Mouse (Mus musculus) heart, embryonic 14.5 days (tissue): ENCODE data around the gene Gm40460. TPM values are rescaled to one million over a fixed set of nuclear protein-coding genes. Genes with fewer than 3 reads are reported as not detected.
"Not testable (repeated sequence)": the region's sequence is repeated elsewhere in the genome, so short reads cannot be mapped to it uniquely, and the experiment has no call there.

Experiments
- ATAC-seq: fragments of 200-750 bp; cut with Nextera tagmentation; 2 replicates; pipeline ENCODE4 v1.8.0; 2017; ENCODE audit warnings: low read depth, moderate TSS enrichment; ENCODE audit not compliant: insufficient number of reproducible peaks, insufficient read depth, low FRiP score
- H3K27ac ChIP-seq, 2 experiments: fragments of 200-500 bp in 1 of 2; fragments of 300-500 bp in 1 of 2; sonication (generic) in 1 of 2; replicated peaks in 1 of 2; 2 replicates each; pipeline ENCODE4 v1.5.1; 2012 to 2014; ENCODE audit warnings: low read depth in 2 of 2, low read length in 2 of 2, control low read depth in 1 of 2, mild to moderate bottlenecking in 1 of 2, mixed read lengths in 1 of 2; ENCODE audit not compliant: control insufficient read depth in 1 of 2, insufficient read depth in 1 of 2
- H3K27me3 ChIP-seq: fragments of 300-500 bp; sonication (generic); 2 replicates; pipeline ENCODE4 v1.6.1; 2014; ENCODE audit warnings: mild to moderate bottlenecking, low read length, control low read depth; ENCODE audit not compliant: control insufficient read depth, insufficient read depth
- H3K36me3 ChIP-seq: fragments of 300-500 bp; sonication (generic); 2 replicates; pipeline ENCODE4 v1.6.1; 2014; ENCODE audit warnings: mild to moderate bottlenecking, control low read depth, low read length, mixed read lengths; ENCODE audit not compliant: control insufficient read depth, insufficient read depth
- H3K4me1 ChIP-seq, 2 experiments: fragments of 200-500 bp in 1 of 2; fragments of 300-500 bp in 1 of 2; sonication (generic) in 1 of 2; 2 replicates each; pipeline ENCODE4 v1.6.1; 2012 to 2014; ENCODE audit warnings: low read length in 2 of 2, control low read depth in 1 of 2, mixed read lengths in 1 of 2; ENCODE audit not compliant: control insufficient read depth in 2 of 2, insufficient read depth in 2 of 2
- H3K4me2 ChIP-seq: fragments of 300-500 bp; sonication (generic); 2 replicates; pipeline ENCODE4 v1.6.1; 2014; ENCODE audit warnings: mild to moderate bottlenecking, low read length
- H3K4me3 ChIP-seq, 2 experiments: fragments of 200-500 bp in 1 of 2; fragments of 300-500 bp in 1 of 2; sonication (generic) in 1 of 2; 2 replicates each; pipeline ENCODE4 v1.5.1; 2012 to 2014; ENCODE audit warnings: low read length in 2 of 2, mild to moderate bottlenecking in 2 of 2, control low read depth in 1 of 2, low read depth in 1 of 2, moderate library complexity in 1 of 2; ENCODE audit not compliant: control insufficient read depth in 1 of 2, insufficient read depth in 1 of 2
- H3K9ac ChIP-seq: fragments of 300-500 bp; sonication (generic); 2 replicates; pipeline ENCODE4 v1.6.1; 2014; ENCODE audit warnings: mild to moderate bottlenecking, low read length
- H3K9me3 ChIP-seq: fragments of 300-500 bp; sonication (generic); 2 replicates; pipeline ENCODE4 v1.6.1; 2016; ENCODE audit warnings: low read length, control low read depth; ENCODE audit not compliant: control insufficient read depth
- WGBS: fragments of 180-500 bp; shearing (Covaris S2); extraction: QIAGEN DNeasy Blood & Tissue Kit; methylation state at CpG from one replicate; pipeline ENCODE4 v1.1.7; 2014; 5-methylcytosine and 5-hydroxymethylcytosine counted together
- polyA plus RNA-seq: library from polyadenylated mRNA; unstranded; fragments of >200 nt; fragmentation: Nextera tagmentation; extraction: Ambion mirVana; gene quantifications from 2 replicates; pipeline ENCODE4 v1.2.1, GENCODE M21; 2014

The Gm40460 gene
- polyA plus RNA-seq, 1 experiment from 2014 or later = not detected

DNA sequence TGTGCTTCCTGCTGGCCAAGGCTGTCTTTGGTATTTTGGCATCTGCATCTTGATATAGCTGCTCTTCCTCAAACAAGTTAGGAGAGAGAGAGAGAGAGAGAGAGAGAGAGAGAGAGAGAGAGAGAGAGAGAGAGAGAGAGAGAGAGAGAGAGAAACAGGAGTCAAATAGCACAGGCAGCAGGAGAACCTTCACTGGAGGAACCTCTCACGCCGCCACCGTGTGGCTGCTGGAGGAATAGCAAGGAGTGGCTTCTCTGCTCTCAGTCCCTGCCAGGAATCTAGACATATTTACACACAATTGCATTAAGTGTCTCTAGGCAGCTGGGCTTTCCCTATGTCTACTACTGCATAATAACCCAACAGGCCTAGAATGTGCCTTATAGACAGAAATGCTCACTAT is 37.3 kb upstream of the Gm40460 start:
- not testable (repeated sequence) for H3K36me3 ChIP-seq, H3K9ac ChIP-seq, H3K27me3 ChIP-seq, H3K27ac ChIP-seq, H3K4me3 ChIP-seq, H3K4me2 ChIP-seq, H3K9me3 ChIP-seq, ATAC-seq
- H3K4me1 ChIP-seq = peaks cover 4 to 12% of the 10 kb centered on the region in 2 experiments
- 0% methylated on average over 3 of the region's 3 CpGs for WGBS

GRCm38 (mm10) chr7:142274263-142274662 is 33.4 kb upstream of the Gm40460 start, which contains the start of gene Gm4559:
TSS of gene Gm4559 (minus strand) at chr7:142274363.
- not testable (repeated sequence) for H3K9ac ChIP-seq, ATAC-seq, H3K4me2 ChIP-seq, H3K4me3 ChIP-seq, H3K27me3 ChIP-seq, H3K36me3 ChIP-seq, H3K9me3 ChIP-seq, H3K27ac ChIP-seq, H3K4me1 ChIP-seq

DNA sequence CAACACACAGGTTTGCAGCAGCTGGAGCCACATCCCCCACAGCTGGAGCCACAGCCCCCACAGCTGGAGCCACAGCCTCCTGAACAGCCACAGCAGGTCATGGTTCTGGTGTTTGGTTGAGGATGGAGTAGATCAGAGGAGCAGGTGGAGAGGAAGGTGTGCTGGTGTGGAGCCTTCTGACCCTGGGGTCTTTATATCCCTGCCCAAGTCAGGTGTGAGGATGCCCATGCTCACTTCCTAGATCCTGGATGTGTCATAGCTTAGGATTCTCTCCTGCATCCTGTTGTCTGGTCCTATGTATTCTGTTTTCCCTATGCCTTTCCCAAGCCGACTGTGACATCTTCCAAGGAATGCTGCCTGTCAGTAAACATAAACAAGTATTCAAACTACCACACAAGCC is 17.4 kb upstream of the Gm40460 start, which contains the start of gene Gm2431:
Gm2431 (minus strand) TSS at position 101 of the 400 bp plus-strand sequence.
- not testable (repeated sequence) for H3K9ac ChIP-seq, H3K36me3 ChIP-seq, ATAC-seq, H3K4me1 ChIP-seq, H3K9me3 ChIP-seq, H3K27ac ChIP-seq, H3K4me2 ChIP-seq, H3K27me3 ChIP-seq, H3K4me3 ChIP-seq
- 38% methylated on average over 1 of the region's 1 CpGs for whole genome bisulfite sequencing

DNA sequence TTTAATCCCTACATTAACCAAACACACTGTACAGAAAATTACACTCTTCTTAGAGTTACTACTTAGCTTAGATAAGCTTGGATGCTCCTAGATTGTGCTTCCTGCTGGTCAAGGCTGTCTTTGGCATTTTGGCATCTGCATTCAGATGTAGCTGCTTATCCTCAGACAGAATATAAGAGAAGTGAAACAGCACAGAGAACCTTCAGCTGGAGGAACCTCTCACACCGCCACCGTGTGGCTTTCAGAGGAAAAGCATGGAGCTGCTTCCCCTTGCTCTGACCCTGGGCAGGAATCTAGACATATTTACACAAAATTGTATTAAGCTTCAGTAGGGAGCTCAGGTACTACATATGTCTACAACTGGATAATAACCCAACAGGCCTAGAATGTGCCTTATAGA is 14.6 kb upstream of the Gm40460 start:
- Histone ChIP-seq H3K27me3 (no peaks in the 10 kb centered on the region), H3K4me2 (no peak overlapping the region), H3K9ac (no peak overlapping the region), H3K27ac (no peak overlapping the region), H3K4me1 (no peaks in the 10 kb centered on the region), H3K36me3 (no peaks in the 10 kb centered on the region), H3K9me3 (no peaks in the 10 kb centered on the region), H3K4me3 (no peak overlapping the region)
- no peak for ATAC-seq
- 0% methylated on average over 2 of the region's 2 CpGs for WGBS

DNA sequence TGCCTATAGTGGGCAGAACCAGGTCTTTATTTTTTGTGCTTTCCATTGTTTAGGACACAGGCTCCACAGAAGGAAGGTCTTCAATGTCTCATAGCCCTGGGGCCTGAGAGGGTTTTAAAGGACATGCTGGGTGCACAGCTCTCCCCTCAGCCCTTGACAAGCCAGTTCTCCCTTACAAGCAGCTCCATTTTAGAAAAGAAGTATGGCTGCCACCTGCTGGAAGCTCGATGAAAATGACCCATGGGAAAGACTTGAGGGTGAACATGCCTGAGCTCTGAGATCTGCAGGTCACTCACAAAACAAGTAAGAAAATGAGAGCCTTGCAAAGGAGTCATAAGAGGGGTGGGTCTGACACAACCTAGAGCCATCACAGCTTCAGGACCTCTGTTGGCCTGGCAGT is 8.9 kb upstream of the Gm40460 start:
- no peaks in the 10 kb centered on the region for H3K4me1 ChIP-seq
- no peaks in the 10 kb centered on the region for H3K9me3 ChIP-seq
- H3K4me3 ChIP-seq = no peak overlapping the region
- H3K9ac ChIP-seq = no peak overlapping the region
- WGBS = 0% methylated on average over 1 of the region's 1 CpGs
- no peak overlapping the region for H3K27ac ChIP-seq
- H3K4me2 ChIP-seq = no peak overlapping the region
- ATAC-seq = no peak
- no peaks in the 10 kb centered on the region for H3K36me3 ChIP-seq
- H3K27me3 ChIP-seq = no peaks in the 10 kb centered on the region

- Histone ChIP-seq H3K4me3 (no peak overlapping the region), H3K4me2 (no peak overlapping the region), H3K9me3 (peaks cover 15% of the 10 kb centered on the region; the same call in 1 of the 2 replicates), H3K36me3 (no peaks in the 10 kb centered on the region), H3K27ac (no peak overlapping the region), H3K27me3 (no peaks in the 10 kb centered on the region), H3K9ac (no peak overlapping the region), H3K4me1 (no peaks in the 10 kb centered on the region)
- WGBS = 40% methylated on average over 1 of the region's 1 CpGs
- no peak for ATAC-seq
These were observed 9.3 kb downstream of the Gm40460 start for GRCm38 (mm10) chr7:142231540-142231939.

- WGBS = 33% methylated on average over 3 of the region's 3 CpGs
- not testable (repeated sequence) for ATAC-seq, H3K4me1 ChIP-seq, H3K9me3 ChIP-seq, H3K4me2 ChIP-seq, H3K27ac ChIP-seq, H3K36me3 ChIP-seq, H3K9ac ChIP-seq, H3K27me3 ChIP-seq, H3K4me3 ChIP-seq
These were observed 11.0 kb downstream of the Gm40460 start, which contains the start of gene Krtap5-5 for GRCm38 (mm10) chr7:142229871-142230270. TSS of gene Krtap5-5 (minus strand) at chr7:142229971.

GRCm38 (mm10) chr7:142224518-142224917 is 16.4 kb downstream of the Gm40460 start:
- no peaks in the 10 kb centered on the region for H3K36me3 ChIP-seq
- WGBS = 14% methylated on average over 2 of the region's 2 CpGs
- H3K4me1 ChIP-seq = no peaks in the 10 kb centered on the region
- H3K27me3 ChIP-seq = no peaks in the 10 kb centered on the region
- no peak overlapping the region for H3K9ac ChIP-seq
- H3K27ac ChIP-seq = no peak overlapping the region
- no peak for ATAC-seq
- no peak overlapping the region for H3K4me2 ChIP-seq
- no peak overlapping the region for H3K4me3 ChIP-seq
- no peaks in the 10 kb centered on the region for H3K9me3 ChIP-seq
